Mouse (Mus musculus) liver, adult (tissue): ENCODE results near the gene Nhlh1.

ENCODE experiments used
- GATA4 ChIP-seq: IDR thresholded peaks from 2 replicates; pipeline ENCODE4 v1.6.1; 2014; ENCODE audit warnings: mild to moderate bottlenecking, low read length; ENCODE audit not compliant: insufficient replicate concordance

The Nhlh1 gene

GRCm38 (mm10) chr1:172057491-172057921 is at the start of gene Nhlh1:
Gene Nhlh1 (minus strand): TSS chr1:172057573.
- TF ChIP-seq GATA4, result no peak

- TF ChIP-seq GATA4, result no peak
Measured at GRCm38 (mm10) chr1:172105101-172105500, 47.7 kb upstream of the Nhlh1 start.

- no peak for TF ChIP-seq GATA4
Measured at GRCm38 (mm10) chr1:172103619-172104018, 46.2 kb upstream of the Nhlh1 start.

GRCm38 (mm10) chr1:172099325-172100033 is 42.1 kb upstream of the Nhlh1 start:
- no peak; the same call in 1 of the 2 replicates for TF ChIP-seq GATA4

- TF ChIP-seq GATA4, result no peak
Measured at GRCm38 (mm10) chr1:172095202-172095601, 37.8 kb upstream of the Nhlh1 start.

- no peak for TF ChIP-seq GATA4
Measured at GRCm38 (mm10) chr1:172094295-172094694, 36.9 kb upstream of the Nhlh1 start.

GRCm38 (mm10) chr1:172093522-172093921 is 36.1 kb upstream of the Nhlh1 start:
- TF ChIP-seq GATA4, result no peak

- no peak for TF ChIP-seq GATA4
Measured at GRCm38 (mm10) chr1:172082899-172083445, 25.6 kb upstream of the Nhlh1 start.

- peak; percentile 40; the same call in 1 of the 2 replicates for TF ChIP-seq GATA4
Measured at GRCm38 (mm10) chr1:172082101-172082898, 24.9 kb upstream of the Nhlh1 start, which contains the start of the genes Copa and Ncstn. Gene Copa (plus strand): TSS chr1:172082529. Gene Ncstn (minus strand): TSS chr1:172082795.

GRCm38 (mm10) chr1:172077981-172078380 is 20.6 kb upstream of the Nhlh1 start:
- TF ChIP-seq GATA4, result peak; percentile 62; the same call in 1 of the 2 replicates

- TF ChIP-seq GATA4, result no peak
Measured at GRCm38 (mm10) chr1:172072604-172073003, 15.2 kb upstream of the Nhlh1 start.

GRCm38 (mm10) chr1:172071556-172071955 is 14.2 kb upstream of the Nhlh1 start:
- no peak for TF ChIP-seq GATA4

GRCm38 (mm10) chr1:172070227-172070626 is 12.9 kb upstream of the Nhlh1 start:
- TF ChIP-seq GATA4, result no peak

- TF ChIP-seq GATA4, result no peak
Measured at GRCm38 (mm10) chr1:172064613-172065141, 7.3 kb upstream of the Nhlh1 start.

GRCm38 (mm10) chr1:172063291-172064023 is 6.1 kb upstream of the Nhlh1 start:
- TF ChIP-seq GATA4, result no peak

- TF ChIP-seq GATA4, result no peak
Measured at GRCm38 (mm10) chr1:172062101-172062500, 4.7 kb upstream of the Nhlh1 start.
